Mouse (Mus musculus) ES-CJ7 (cell line): ENCODE results near the gene Nr5a2.
A peak's percentile ranks its signal among the peaks of the same experiment; 100 is the strongest.

Source experiments
- DNase-seq: peaks from one replicate; pipeline ENCODE4 v3.0.0; 2011; ENCODE audit warnings: low read depth, low spot score

Gene Nr5a2

GRCm38 (mm10) chr1:136960428-136961012 is at the start of gene Nr5a2:
TSS of gene Nr5a2 (minus strand) at chr1:136960448.
- no peak for DNase-seq

GRCm38 (mm10) chr1:137008726-137009239 is 48.5 kb upstream of the Nr5a2 start:
- DNase-seq = peak; percentile 55

- peak; percentile 83 for DNase-seq
Observed at GRCm38 (mm10) chr1:137003816-137004215, 43.6 kb upstream of the Nr5a2 start.

- DNase-seq = no peak
Observed at GRCm38 (mm10) chr1:137003144-137003543, 42.9 kb upstream of the Nr5a2 start.

GRCm38 (mm10) chr1:136991762-136992352 is 31.6 kb upstream of the Nr5a2 start:
- no peak for DNase-seq

GRCm38 (mm10) chr1:136980253-136980893 is 20.1 kb upstream of the Nr5a2 start:
- no peak for DNase-seq

GRCm38 (mm10) chr1:136977867-136978266 is 17.6 kb upstream of the Nr5a2 start:
- no peak for DNase-seq

- DNase-seq = no peak
Observed at GRCm38 (mm10) chr1:136974040-136974439, 13.8 kb upstream of the Nr5a2 start.

GRCm38 (mm10) chr1:136973016-136973415 is 12.8 kb upstream of the Nr5a2 start:
- peak; percentile 53 for DNase-seq

GRCm38 (mm10) chr1:136970995-136971394 is 10.7 kb upstream of the Nr5a2 start:
- DNase-seq = no peak

GRCm38 (mm10) chr1:136966728-136967386 is 6.6 kb upstream of the Nr5a2 start:
- DNase-seq = no peak

- DNase-seq = no peak
Observed at GRCm38 (mm10) chr1:136959491-136959890, 757 bp downstream of the Nr5a2 start.

GRCm38 (mm10) chr1:136958666-136959065 is 1.6 kb downstream of the Nr5a2 start:
- DNase-seq = no peak

- DNase-seq = peak; percentile 72
Observed at GRCm38 (mm10) chr1:136958185-136958584, 2.1 kb downstream of the Nr5a2 start.

- peak; percentile 72 for DNase-seq
Observed at GRCm38 (mm10) chr1:136957696-136958095, 2.6 kb downstream of the Nr5a2 start.

- DNase-seq = no peak
Observed at GRCm38 (mm10) chr1:136954108-136954494, 6.1 kb downstream of the Nr5a2 start.

- peak; percentile 97 for DNase-seq
Observed at GRCm38 (mm10) chr1:136953444-136954107, 6.7 kb downstream of the Nr5a2 start.

- peak; percentile 94 for DNase-seq
Observed at GRCm38 (mm10) chr1:136952609-136953311, 7.5 kb downstream of the Nr5a2 start.

GRCm38 (mm10) chr1:136951946-136952531 is 8.2 kb downstream of the Nr5a2 start:
- DNase-seq = peak; percentile 84

- peak; percentile 96 for DNase-seq
Observed at GRCm38 (mm10) chr1:136951155-136951650, 9.0 kb downstream of the Nr5a2 start.
